Comparison of ENCODE assay signal across 10 mouse cellular contexts in the genomic region with DNA sequence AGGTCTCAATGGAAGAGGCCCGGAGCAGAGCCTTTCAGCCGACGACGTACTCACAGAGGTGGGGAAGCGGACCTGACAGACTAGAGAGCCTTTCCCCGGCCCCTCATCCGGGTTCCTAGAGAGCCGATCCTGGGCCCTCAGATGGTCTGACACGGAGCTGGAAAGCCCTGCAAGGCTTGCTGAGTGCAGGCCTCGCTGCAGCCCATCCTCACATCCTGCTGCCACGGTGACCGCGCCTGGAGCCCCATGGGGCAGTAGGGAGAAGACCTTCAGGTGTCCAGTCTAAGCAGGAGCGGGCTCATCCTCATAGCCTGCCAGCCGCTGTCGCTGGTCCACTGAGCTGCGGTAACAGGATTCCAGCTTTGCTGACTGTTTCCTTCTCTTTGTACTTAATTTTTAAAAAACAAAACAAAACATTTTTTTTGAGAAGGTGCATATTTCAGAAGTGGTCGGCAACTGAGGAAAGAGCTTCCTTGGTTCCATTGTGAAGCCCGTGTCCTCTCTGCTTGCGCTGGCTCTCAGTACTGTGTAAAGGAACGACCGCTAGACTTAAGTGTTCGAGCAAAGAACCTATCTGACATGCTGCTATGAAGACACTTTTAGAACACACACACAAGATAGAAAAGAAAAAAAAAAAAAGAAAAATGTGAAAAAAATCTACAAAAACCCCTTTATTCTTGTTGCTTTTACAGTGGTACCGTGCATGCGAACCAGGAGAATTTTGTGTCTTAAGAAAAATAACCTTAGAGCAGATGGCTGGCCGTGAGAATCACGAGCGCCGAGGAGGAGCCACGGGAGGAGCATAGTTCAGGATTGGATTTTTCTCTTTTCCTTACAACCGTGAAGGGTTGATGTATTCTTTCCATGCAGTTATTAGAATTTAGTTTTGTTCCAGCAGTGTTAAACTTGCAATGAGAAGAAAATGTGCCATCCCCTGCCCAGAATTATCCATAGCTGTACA. TPM values are rescaled to one million over a fixed set of nuclear protein-coding genes. Genes with fewer than 3 reads are reported as not detected.
DNase-seq lines count a peak whose midpoint lies in the region; ATAC-seq and TF ChIP-seq lines count a peak whose summit lies in the region.
"Had no signal": no experiment of that assay in that cellular context is flagged by ENCODE, and none has a peak within 500 bp of the region (broad histone marks: within the 10 kb centered on the region; RNA-seq: fewer than 3 reads in every experiment).

No protein-coding gene starts in this region.

- H3K27ac ChIP-seq in stomach, embryonic 16.5 days (ENCODE audit: low read length) = no peak overlapping the region
- no peak overlapping the region for H3K27ac ChIP-seq in stomach, postnatal 0 days (replicated peaks)
- H3K27ac ChIP-seq in forebrain, embryonic 11.5 days (ENCODE audit: low read depth, low read length) = no peak overlapping the region
- no peak overlapping the region for H3K27ac ChIP-seq in limb, embryonic 13.5 days
- no peak overlapping the region for H3K27ac ChIP-seq in liver, postnatal 0 days (ENCODE audit: low read depth)

- H3K9ac ChIP-seq in stomach, embryonic 16.5 days (ENCODE audit: low read length) = peak overlapping the region; percentile 18; the same call in 1 of the 2 replicates
- no peak overlapping the region for H3K9ac ChIP-seq in stomach, postnatal 0 days (ENCODE audit: low read length)
- H3K9ac ChIP-seq in forebrain, embryonic 11.5 days (ENCODE audit: low read length) = peak overlapping the region; percentile 91
- H3K9ac ChIP-seq in limb, embryonic 13.5 days = peak overlapping the region; percentile 43
- H3K9ac ChIP-seq in liver, postnatal 0 days (replicated peaks) = no peak overlapping the region

- H3K4me3 ChIP-seq in stomach, embryonic 16.5 days (replicated peaks; ENCODE audit: low read length) = no peak overlapping the region; the same call in 1 of the 2 replicates
- no peak overlapping the region for H3K4me3 ChIP-seq in stomach, postnatal 0 days (ENCODE audit: low read depth, low read length)
- peak overlapping the region; percentile 75 for H3K4me3 ChIP-seq in forebrain, embryonic 11.5 days (ENCODE audit: low read depth, low read length)
- H3K4me3 ChIP-seq in limb, embryonic 13.5 days = peak overlapping the region; percentile 77
- H3K4me3 ChIP-seq in liver, postnatal 0 days (ENCODE audit: low read depth, low read length) = no peak overlapping the region

- no peak for TF ChIP-seq EP300 in stomach, postnatal 0 days (optimal IDR thresholded peaks at IDR 0.05)
- no peak for TF ChIP-seq EP300 in liver, postnatal 0 days (IDR thresholded peaks at IDR 0.05; ENCODE audit: low read depth)

- WGBS in stomach, embryonic 16.5 days = 85% methylated on average over 31 of the region's 31 CpGs
- WGBS in stomach, postnatal 0 days = 85% methylated on average over 31 of the region's 31 CpGs
- 79% methylated on average over 31 of the region's 31 CpGs for WGBS in forebrain, embryonic 11.5 days
- 82% methylated on average over 31 of the region's 31 CpGs for WGBS in limb, embryonic 13.5 days
- 86% methylated on average over 31 of the region's 31 CpGs for WGBS in liver, postnatal 0 days (ENCODE audit: insufficient replicate concordance)

- no peak for ATAC-seq in stomach, embryonic 16.5 days (ENCODE audit: insufficient read depth, low FRiP score)
- no peak for ATAC-seq in stomach, postnatal 0 days (ENCODE audit: low FRiP score, low TSS enrichment)
- ATAC-seq in forebrain, embryonic 11.5 days (replicated peaks; ENCODE audit: low FRiP score) = no peak
- no peak for ATAC-seq in limb, embryonic 13.5 days (ENCODE audit: low FRiP score, low read depth)
- no peak for ATAC-seq in liver, postnatal 0 days

- no peaks in the 10 kb centered on the region for H3K27me3 ChIP-seq in stomach, embryonic 16.5 days (ENCODE audit: control insufficient read depth, insufficient read depth, low read length)
- no peaks in the 10 kb centered on the region for H3K27me3 ChIP-seq in stomach, postnatal 0 days (ENCODE audit: control insufficient read depth, insufficient read depth, low read length)
- H3K27me3 ChIP-seq in forebrain, embryonic 11.5 days (ENCODE audit: control insufficient read depth, insufficient read depth, low read length) = peaks cover 7% of the 10 kb centered on the region
- H3K27me3 ChIP-seq in limb, embryonic 13.5 days = peaks cover 10% of the 10 kb centered on the region; the same call in 1 of the 2 replicates
- peaks cover 15% of the 10 kb centered on the region; the same call in 1 of the 2 replicates for H3K27me3 ChIP-seq in liver, postnatal 0 days (ENCODE audit: insufficient read depth, low read length)

- intact Hi-C loops in heart, postnatal 14 days (cut with DNase I) = loop anchor here (5.0 kb wide), 2 partner anchors 42 to 82 kb away; no protein-coding TSS in a partner anchor

- no peak for DNase-seq in stomach, postnatal 0 days (ENCODE audit: low spot score)
- DNase-seq in forebrain, embryonic 11.5 days (ENCODE audit: low spot score) = no peak
- DNase-seq in liver, postnatal 0 days = no peak
- no peak for DNase-seq in thymus, adult 18-20 months
- no peak for DNase-seq in heart, postnatal 14 days
- DNase-seq: heart, postnatal 36 days; retina, postnatal 1 day; thymus, postnatal 25 days had no signal

- TF ChIP-seq CTCF in stomach, postnatal 0 days (IDR thresholded peaks at IDR 0.05; ENCODE audit: low read depth) = no peak
- TF ChIP-seq CTCF in liver, postnatal 0 days (IDR thresholded peaks at IDR 0.05; ENCODE audit: low read depth) = no peak

- peak overlapping the region; percentile 11; the same call in 1 of the 2 replicates for H3K4me2 ChIP-seq in stomach, embryonic 16.5 days (ENCODE audit: low read depth, low read length)
- H3K4me2 ChIP-seq in stomach, postnatal 0 days (replicated peaks; ENCODE audit: low read depth) = no peak overlapping the region
- H3K4me2 ChIP-seq in forebrain, embryonic 11.5 days (ENCODE audit: low read depth, low read length, severe bottlenecking) = peak overlapping the region; percentile 91
- peak overlapping the region; percentile 98 for H3K4me2 ChIP-seq in limb, embryonic 13.5 days (replicated peaks)
- no peak overlapping the region for H3K4me2 ChIP-seq in liver, postnatal 0 days (ENCODE audit: low read depth, low read length)

- no peaks in the 10 kb centered on the region for H3K9me3 ChIP-seq in stomach, embryonic 16.5 days (replicated peaks; ENCODE audit: control insufficient read depth, low read length)
- H3K9me3 ChIP-seq in stomach, postnatal 0 days (ENCODE audit: control insufficient read depth, low read length) = no peaks in the 10 kb centered on the region
- no peaks in the 10 kb centered on the region for H3K9me3 ChIP-seq in forebrain, embryonic 11.5 days (ENCODE audit: control insufficient read depth, low read length)
- no peaks in the 10 kb centered on the region for H3K9me3 ChIP-seq in limb, embryonic 13.5 days
- H3K9me3 ChIP-seq in liver, postnatal 0 days (ENCODE audit: low read length) = no peaks in the 10 kb centered on the region

- no peaks in the 10 kb centered on the region for H3K36me3 ChIP-seq in stomach, embryonic 16.5 days (ENCODE audit: control insufficient read depth, insufficient read depth, low read length)
- H3K36me3 ChIP-seq in stomach, postnatal 0 days (ENCODE audit: control insufficient read depth, insufficient read depth, low read length) = no peaks in the 10 kb centered on the region
- H3K36me3 ChIP-seq in forebrain, embryonic 11.5 days (ENCODE audit: control insufficient read depth, insufficient read depth, low read length) = no peaks in the 10 kb centered on the region
- no peaks in the 10 kb centered on the region; the same call in 1 of the 2 replicates for H3K36me3 ChIP-seq in limb, embryonic 13.5 days
- H3K36me3 ChIP-seq in liver, postnatal 0 days (replicated peaks; ENCODE audit: insufficient read depth, low read length) = no peaks in the 10 kb centered on the region; the same call in 1 of the 2 replicates

- peaks cover 14% of the 10 kb centered on the region for H3K4me1 ChIP-seq in stomach, embryonic 16.5 days (ENCODE audit: control insufficient read depth, insufficient read depth, low read length)
- peaks cover 5% of the 10 kb centered on the region; the same call in 1 of the 2 replicates for H3K4me1 ChIP-seq in stomach, postnatal 0 days (replicated peaks; ENCODE audit: control insufficient read depth, insufficient read depth)
- H3K4me1 ChIP-seq in forebrain, embryonic 11.5 days (replicated peaks; ENCODE audit: control insufficient read depth, insufficient read depth, low read length) = peaks cover 13% of the 10 kb centered on the region; the same call in 1 of the 2 replicates
- H3K4me1 ChIP-seq in limb, embryonic 13.5 days = peaks cover 34% of the 10 kb centered on the region
- peaks cover 18% of the 10 kb centered on the region for H3K4me1 ChIP-seq in liver, postnatal 0 days (ENCODE audit: insufficient read depth)

RNA-seq across cellular contexts. Expression of a gene that starts 3.4 kb away (rescaled TPM):
- 0.97 and 1.3 TPM in 2 replicates for polyA plus RNA-seq in stomach, embryonic 16.5 days (2015; fragmentation: Nextera tagmentation; extraction: Ambion mirVana)
- 0.57 and 0.75 TPM in 2 replicates for polyA plus RNA-seq in stomach, postnatal 0 days (2015; fragmentation: Nextera tagmentation; extraction: Ambion mirVana)
- polyA plus RNA-seq in forebrain, embryonic 11.5 days (2014; fragmentation: Nextera tagmentation; extraction: Ambion mirVana) = 15.7 and 18.4 TPM in 2 replicates
- polyA plus RNA-seq in limb, embryonic 13.5 days (2015; fragmentation: Nextera tagmentation; extraction: Ambion mirVana) = 3.3 and 3.7 TPM in 2 replicates
- 0.18 and 0.28 TPM in 2 replicates for polyA plus RNA-seq in liver, postnatal 0 days (2015; fragmentation: Nextera tagmentation; extraction: Ambion mirVana)
- 1 to 10 TPM in 1 of 2 experiments, under 1 TPM in 1; 0.98 to 1.1 TPM for total RNA-seq in heart, postnatal 14 days (2021)

RNA-seq across cellular contexts. Expression of a gene that starts 51.8 kb away (rescaled TPM):
- polyA plus RNA-seq in stomach, embryonic 16.5 days (2015; fragmentation: Nextera tagmentation; extraction: Ambion mirVana) = 267 and 270 TPM in 2 replicates
- polyA plus RNA-seq in stomach, postnatal 0 days (2015; fragmentation: Nextera tagmentation; extraction: Ambion mirVana) = 189 and 211 TPM in 2 replicates
- 333 and 347 TPM in 2 replicates for polyA plus RNA-seq in forebrain, embryonic 11.5 days (2014; fragmentation: Nextera tagmentation; extraction: Ambion mirVana)
- polyA plus RNA-seq in limb, embryonic 13.5 days (2015; fragmentation: Nextera tagmentation; extraction: Ambion mirVana) = 332 and 353 TPM in 2 replicates
- polyA plus RNA-seq in liver, postnatal 0 days (2015; fragmentation: Nextera tagmentation; extraction: Ambion mirVana) = 128 and 143 TPM in 2 replicates
- total RNA-seq in heart, postnatal 14 days (2021) = 100 to 1,000 TPM; 102 to 103 TPM

Comparison
In these comparisons a context has a peak if more than half of its experiments do, and no peak if none do; other contexts are left out.
1. H3K4me2 ChIP-seq: peak in stomach, embryonic 16.5 days (single experiment), forebrain, embryonic 11.5 days (single experiment) and limb, embryonic 13.5 days (single experiment); none in stomach, postnatal 0 days (single experiment) and liver, postnatal 0 days (single experiment).
2. H3K9ac ChIP-seq: peak in stomach, embryonic 16.5 days (single experiment), forebrain, embryonic 11.5 days (single experiment) and limb, embryonic 13.5 days (single experiment); none in stomach, postnatal 0 days (single experiment) and liver, postnatal 0 days (single experiment).
3. H3K4me3 ChIP-seq: peak in forebrain, embryonic 11.5 days (single experiment) and limb, embryonic 13.5 days (single experiment); none in stomach, embryonic 16.5 days (single experiment), stomach, postnatal 0 days (single experiment) and liver, postnatal 0 days (single experiment).